Mouse (Mus musculus) heart, embryonic 16.5 days (tissue): ENCODE measurements at regions not wholly inside any gene's neighbourhood (a gene's known extent, or its start where the extent isn't known, plus 50 kb on each side); places are given as distances from the start of the nearest gene placed in this dataset.

Experiments used
- ATAC-seq: fragments of 200-750 bp; cut with Nextera tagmentation; replicated peaks from 2 replicates; pipeline ENCODE4 v1.8.0; 2017; ENCODE audit warnings: moderate number of reproducible peaks; ENCODE audit not compliant: insufficient read depth, low FRiP score; ENCODE audit errors: extremely low read depth
- H3K27ac ChIP-seq: fragments of 300-500 bp; sonication (generic); 2 replicates; pipeline ENCODE4 v1.5.1; 2014; ENCODE audit warnings: mild to moderate bottlenecking, low read length, control low read depth, moderate library complexity
- H3K27me3 ChIP-seq: fragments of 300-500 bp; sonication (generic); 2 replicates; pipeline ENCODE4 v1.6.1; 2014; ENCODE audit warnings: low read length, mixed read lengths; ENCODE audit not compliant: control insufficient read depth, insufficient read depth
- H3K36me3 ChIP-seq: fragments of 300-500 bp; sonication (generic); 2 replicates; pipeline ENCODE4 v1.6.1; 2014; ENCODE audit not compliant: control insufficient read depth, insufficient read depth
- H3K4me1 ChIP-seq: fragments of 300-500 bp; sonication (generic); 2 replicates; pipeline ENCODE4 v1.6.1; 2014; ENCODE audit warnings: low read length, mixed read lengths; ENCODE audit not compliant: control insufficient read depth, insufficient read depth
- H3K4me2 ChIP-seq: fragments of 300-500 bp; sonication (generic); 2 replicates; pipeline ENCODE4 v1.6.1; 2014; ENCODE audit warnings: low read depth, mild to moderate bottlenecking, control low read depth, low read length
- H3K4me3 ChIP-seq: fragments of 300-500 bp; sonication (generic); 2 replicates; pipeline ENCODE4 v1.5.1; 2014; ENCODE audit warnings: mild to moderate bottlenecking, control low read depth, low read length
- H3K9ac ChIP-seq: fragments of 300-500 bp; sonication (generic); 2 replicates; pipeline ENCODE4 v1.6.1; 2014; ENCODE audit warnings: low read length, control low read depth
- H3K9me3 ChIP-seq: fragments of 300-500 bp; sonication (generic); replicated peaks from 2 replicates; pipeline ENCODE4 v1.6.1; 2016; ENCODE audit warnings: low read length; ENCODE audit not compliant: control insufficient read depth
- WGBS: fragments of 180-500 bp; shearing (Covaris S2); extraction: QIAGEN DNeasy Blood & Tissue Kit; methylation state at CpG from one replicate; pipeline ENCODE4 v1.1.7; 2014; 5-methylcytosine and 5-hydroxymethylcytosine counted together

GRCm38 (mm10) chr16:90666271-90666986 lies 60.8 kb downstream of the Mis18a start:
- Histone ChIP-seq H3K27ac (no peak overlapping the region), H3K4me3 (no peak overlapping the region), H3K4me1 (no peaks in the 10 kb centered on the region), H3K4me2 (no peak overlapping the region), H3K9me3 (peaks cover 4% of the 10 kb centered on the region), H3K27me3 (no peaks in the 10 kb centered on the region; the same call in 1 of the 2 replicates), H3K9ac (no peak overlapping the region), H3K36me3 (no peaks in the 10 kb centered on the region)
- 88% methylated on average over 11 of the region's 11 CpGs for WGBS
- ATAC-seq, result no peak

- H3K4me1 ChIP-seq, result no peaks in the 10 kb centered on the region
- H3K36me3 ChIP-seq, result no peaks in the 10 kb centered on the region
- no peak for ATAC-seq
- H3K9ac ChIP-seq, result no peak overlapping the region
- H3K27ac ChIP-seq, result no peak overlapping the region
- H3K9me3 ChIP-seq, result peaks cover 4% of the 10 kb centered on the region
- H3K4me2 ChIP-seq, result no peak overlapping the region
- no peak overlapping the region for H3K4me3 ChIP-seq
- H3K27me3 ChIP-seq, result no peaks in the 10 kb centered on the region; the same call in 1 of the 2 replicates
- WGBS, result 67% methylated on average over 9 of the region's 9 CpGs
Measured at GRCm38 (mm10) chr16:90664086-90664485, 63.1 kb downstream of the Mis18a start.

- Histone ChIP-seq H3K4me2 (no peak overlapping the region), H3K36me3 (no peaks in the 10 kb centered on the region), H3K9me3 (no peaks in the 10 kb centered on the region), H3K4me1 (no peaks in the 10 kb centered on the region), H3K4me3 (no peak overlapping the region), H3K27me3 (no peaks in the 10 kb centered on the region; the same call in 1 of the 2 replicates), H3K27ac (no peak overlapping the region), H3K9ac (no peak overlapping the region)
- WGBS, result 85% methylated on average over 7 of the region's 7 CpGs
- no peak for ATAC-seq
Measured at GRCm38 (mm10) chr16:90658050-90658449, 69.2 kb downstream of the Mis18a start.

GRCm38 (mm10) chr16:90657027-90657426 lies 70.2 kb downstream of the Mis18a start:
- no peak overlapping the region for H3K4me3 ChIP-seq
- no peaks in the 10 kb centered on the region for H3K36me3 ChIP-seq
- no peaks in the 10 kb centered on the region for H3K9me3 ChIP-seq
- no peaks in the 10 kb centered on the region for H3K4me1 ChIP-seq
- no peaks in the 10 kb centered on the region for H3K27me3 ChIP-seq
- ATAC-seq, result no peak
- 70% methylated on average over 9 of the region's 9 CpGs for whole genome bisulfite sequencing
- H3K4me2 ChIP-seq, result no peak overlapping the region
- H3K9ac ChIP-seq, result no peak overlapping the region
- no peak overlapping the region for H3K27ac ChIP-seq

GRCm38 (mm10) chr16:90656571-90657011 lies 70.6 kb downstream of the Mis18a start:
- Histone ChIP-seq H3K27me3 (no peaks in the 10 kb centered on the region), H3K9ac (no peak overlapping the region), H3K36me3 (no peaks in the 10 kb centered on the region), H3K4me1 (no peaks in the 10 kb centered on the region), H3K9me3 (no peaks in the 10 kb centered on the region), H3K4me3 (no peak overlapping the region), H3K27ac (no peak overlapping the region), H3K4me2 (no peak overlapping the region)
- WGBS, result 73% methylated on average over 16 of the region's 16 CpGs
- ATAC-seq, result no peak

- Histone ChIP-seq H3K4me2 (no peak overlapping the region), H3K27ac (no peak overlapping the region), H3K4me3 (no peak overlapping the region), H3K9ac (no peak overlapping the region), H3K9me3 (no peaks in the 10 kb centered on the region), H3K27me3 (no peaks in the 10 kb centered on the region), H3K4me1 (no peaks in the 10 kb centered on the region), H3K36me3 (no peaks in the 10 kb centered on the region)
- ATAC-seq, result no peak
- 88% methylated on average over 5 of the region's 5 CpGs for WGBS
Measured at GRCm38 (mm10) chr16:90654853-90655252, 72.4 kb downstream of the Mis18a start.

GRCm38 (mm10) chr16:90652821-90653220 lies 74.4 kb downstream of the Mis18a start:
- Histone ChIP-seq H3K27me3 (no peaks in the 10 kb centered on the region), H3K9me3 (no peaks in the 10 kb centered on the region), H3K27ac (no peak overlapping the region), H3K36me3 (no peaks in the 10 kb centered on the region), H3K4me3 (no peak overlapping the region), H3K9ac (no peak overlapping the region), H3K4me1 (no peaks in the 10 kb centered on the region), H3K4me2 (no peak overlapping the region)
- ATAC-seq, result no peak
- 57% methylated on average over 4 of the region's 4 CpGs for WGBS

- no peak for ATAC-seq
- Histone ChIP-seq H3K4me3 (no peak overlapping the region), H3K9me3 (no peaks in the 10 kb centered on the region), H3K36me3 (no peaks in the 10 kb centered on the region), H3K4me1 (no peaks in the 10 kb centered on the region), H3K27ac (no peak overlapping the region), H3K27me3 (no peaks in the 10 kb centered on the region), H3K9ac (no peak overlapping the region), H3K4me2 (no peak overlapping the region)
- WGBS, result 76% methylated on average over 4 of the region's 4 CpGs
Measured at GRCm38 (mm10) chr16:90648161-90648560, 79.0 kb downstream of the Mis18a start.

GRCm38 (mm10) chr16:90642671-90643070 lies 84.5 kb downstream of the Mis18a start:
- no peak overlapping the region for H3K9ac ChIP-seq

More at GRCm38 (mm10) chr16:90642671-90643070, 84.5 kb downstream of the Mis18a start:
- no peak overlapping the region for H3K27ac ChIP-seq
- H3K4me1 ChIP-seq, result no peaks in the 10 kb centered on the region
- no peak for ATAC-seq
- no peaks in the 10 kb centered on the region for H3K9me3 ChIP-seq
- no peaks in the 10 kb centered on the region for H3K27me3 ChIP-seq
- H3K4me2 ChIP-seq, result no peak overlapping the region
- no peaks in the 10 kb centered on the region for H3K36me3 ChIP-seq
- no peak overlapping the region for H3K4me3 ChIP-seq
- WGBS, result 88% methylated on average over 6 of the region's 6 CpGs
